Mouse (Mus musculus): Measurements from ENCODE around the gene Bag6.

The Bag6 gene

DNA sequence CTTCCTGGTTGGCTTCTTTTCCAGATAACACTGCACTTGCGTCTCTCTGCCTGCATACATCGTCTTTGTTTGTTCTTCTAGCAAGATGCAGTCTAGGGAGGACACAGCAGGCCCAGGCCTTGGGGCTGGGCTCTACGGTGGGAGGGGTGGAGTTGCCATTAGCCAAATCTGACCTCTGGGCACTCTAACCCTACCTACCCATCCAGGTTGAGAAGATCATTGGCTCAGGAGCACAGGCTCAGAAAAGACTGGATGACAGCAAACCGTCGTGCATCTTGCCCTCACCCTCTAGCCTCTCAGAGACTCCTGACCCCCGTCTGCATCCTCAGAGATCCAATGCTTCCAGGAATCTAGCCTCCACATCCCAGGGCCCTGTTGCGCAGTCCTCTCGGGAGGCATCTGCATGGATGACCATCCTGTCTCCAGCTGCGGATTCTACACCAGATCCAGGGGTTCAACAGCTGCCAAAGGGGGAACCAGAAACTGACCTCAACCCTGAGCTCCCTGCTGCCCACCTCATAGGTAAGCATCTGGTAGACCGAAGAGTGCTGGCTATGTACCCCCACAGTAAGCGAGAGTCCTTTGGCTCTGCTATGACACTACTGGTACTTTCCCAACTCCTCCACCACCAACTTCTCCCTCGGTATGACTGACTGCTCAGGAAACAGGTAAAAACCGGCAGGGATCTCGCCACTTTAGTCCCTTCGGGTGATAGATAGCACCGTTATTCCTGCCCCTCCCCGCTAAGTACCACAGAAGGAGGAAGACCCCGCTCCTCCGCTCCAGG is 60.1 kb downstream of the Bag6 start:
- no peak for DNase-seq (ENCODE audit: low read depth, low spot score)

- peak; percentile 82 for DNase-seq (ENCODE audit: low read depth, low spot score)
These were observed 60.8 kb downstream of the Bag6 start for GRCm38 (mm10) chr17:35195631-35196320.

- no peak for DNase-seq (ENCODE audit: low read depth, low spot score)
These were observed 61.3 kb downstream of the Bag6 start for GRCm38 (mm10) chr17:35196321-35196641.

Measured in mesoderm, embryonic 11.5 days (tissue).